Mouse (Mus musculus): Measurements from ENCODE around the gene Rbm33. TPM values are rescaled to one million over a fixed set of nuclear protein-coding genes. Genes with fewer than 3 reads are reported as not detected.

Rbm33 gene
- total RNA-seq, 2 experiments from 2014 or later = 70.5 to 78.4 TPM

DNA sequence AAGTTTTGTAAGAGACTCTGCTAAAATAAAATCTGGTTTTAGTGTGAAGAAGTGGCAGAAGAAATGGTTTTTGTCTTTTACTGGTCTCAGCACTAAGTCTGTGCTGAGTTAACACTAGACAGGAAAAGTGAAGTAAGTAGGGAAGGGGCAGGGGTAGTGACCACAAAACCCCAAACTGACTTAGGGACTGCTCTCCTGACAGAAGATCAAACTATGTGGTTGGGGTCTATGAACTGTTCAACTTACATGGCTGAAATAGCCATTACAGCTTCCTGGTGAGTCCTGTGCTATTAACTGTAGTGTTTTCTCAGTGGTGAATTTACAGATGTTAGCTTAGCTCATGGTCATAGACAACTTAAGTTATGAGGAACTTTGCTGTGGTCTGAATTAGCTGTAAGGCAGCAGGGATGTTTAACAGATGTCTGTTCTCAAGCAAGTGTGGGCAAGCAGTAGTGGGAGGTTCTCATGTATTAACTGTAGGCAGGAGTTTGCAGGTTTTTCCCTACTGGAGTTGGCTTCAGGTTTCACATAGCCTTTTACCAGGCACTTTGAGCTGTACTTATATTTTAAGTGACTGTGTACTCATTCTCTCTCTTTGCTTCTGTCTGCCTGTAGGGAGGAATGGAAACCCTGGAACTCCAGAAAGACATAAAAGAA is 35.1 kb downstream of the Rbm33 start:
- no peak for TF ChIP-seq CTCF (conservative IDR thresholded peaks at IDR 0.05)
- DNase-seq (ENCODE audit: low spot score in 2 of 2) = no peak
- no peak overlapping the region for H3K27ac ChIP-seq
- H3K4me3 ChIP-seq = no peak overlapping the region

DNA sequence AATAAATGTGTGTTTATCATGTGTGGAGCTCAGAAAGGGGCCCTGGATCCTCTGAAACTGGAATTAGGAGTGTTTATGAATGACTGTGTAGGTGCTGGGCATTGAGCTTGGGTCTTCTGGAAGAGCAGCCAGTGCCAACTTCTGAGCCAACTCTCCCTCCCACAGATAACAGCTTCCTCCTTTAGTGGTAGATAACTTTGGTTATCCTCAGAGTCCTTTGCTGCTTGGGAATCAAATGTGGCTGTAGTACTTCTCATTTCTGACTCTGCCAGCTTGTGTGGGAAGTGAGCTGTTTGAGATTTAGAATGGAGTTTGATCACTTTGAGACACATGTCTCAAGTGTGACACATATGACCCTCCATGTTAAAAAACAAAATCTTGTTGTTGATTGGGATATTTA is 38.7 kb downstream of the Rbm33 start:
- H3K27ac ChIP-seq = no peak overlapping the region
- H3K4me3 ChIP-seq = no peak overlapping the region
- no peak for DNase-seq (ENCODE audit: low spot score in 2 of 2)
- no peak for TF ChIP-seq CTCF (conservative IDR thresholded peaks at IDR 0.05)

DNA sequence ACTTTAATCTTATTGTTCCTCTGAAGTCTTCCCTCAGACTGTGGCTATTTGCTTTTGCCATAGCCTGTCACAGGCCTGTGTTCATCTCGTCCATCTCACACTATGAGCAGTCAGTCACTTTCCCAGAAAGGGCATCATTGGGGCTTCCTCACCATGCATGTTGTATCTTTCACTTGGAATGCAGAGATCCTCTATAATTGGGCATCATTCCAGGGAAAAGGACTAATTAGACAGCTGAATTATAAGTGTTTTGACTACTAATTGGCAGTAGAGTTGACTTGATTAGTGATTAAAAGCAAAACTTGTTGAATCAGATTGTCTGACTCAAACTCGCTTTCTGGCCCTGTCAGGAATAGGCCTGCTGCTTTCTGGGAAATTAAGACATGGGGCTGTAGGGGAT is 43.8 kb downstream of the Rbm33 start:
- no peak for TF ChIP-seq CTCF (conservative IDR thresholded peaks at IDR 0.05)
- DNase-seq (ENCODE audit: low spot score in 2 of 2) = no peak
- H3K27ac ChIP-seq = no peak overlapping the region
- no peak overlapping the region for H3K4me3 ChIP-seq

DNA sequence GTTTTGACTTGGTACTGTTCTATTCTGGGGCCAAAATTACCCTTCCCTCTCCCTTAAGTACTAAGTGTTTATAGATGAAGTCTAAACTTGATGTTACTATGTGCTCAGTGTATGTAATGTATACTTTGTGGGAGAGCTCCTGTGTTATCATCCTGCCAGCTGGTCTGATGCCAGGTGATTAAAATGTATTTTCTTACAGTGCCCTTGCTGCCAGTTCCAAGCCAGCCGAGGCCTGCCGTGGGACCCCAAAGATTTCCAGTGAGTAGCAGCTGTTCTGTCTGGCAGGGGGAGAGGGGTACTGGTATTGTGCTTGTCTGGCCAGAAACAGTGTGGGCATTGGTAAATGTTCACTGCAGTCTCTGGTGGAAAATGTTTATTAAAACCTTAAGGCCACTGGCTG is 51.1 kb downstream of the Rbm33 start:
- no peak overlapping the region for H3K27ac ChIP-seq
- no peak for DNase-seq (ENCODE audit: low spot score in 2 of 2)
- no peak for TF ChIP-seq CTCF (conservative IDR thresholded peaks at IDR 0.05)
- no peak overlapping the region for H3K4me3 ChIP-seq

DNA sequence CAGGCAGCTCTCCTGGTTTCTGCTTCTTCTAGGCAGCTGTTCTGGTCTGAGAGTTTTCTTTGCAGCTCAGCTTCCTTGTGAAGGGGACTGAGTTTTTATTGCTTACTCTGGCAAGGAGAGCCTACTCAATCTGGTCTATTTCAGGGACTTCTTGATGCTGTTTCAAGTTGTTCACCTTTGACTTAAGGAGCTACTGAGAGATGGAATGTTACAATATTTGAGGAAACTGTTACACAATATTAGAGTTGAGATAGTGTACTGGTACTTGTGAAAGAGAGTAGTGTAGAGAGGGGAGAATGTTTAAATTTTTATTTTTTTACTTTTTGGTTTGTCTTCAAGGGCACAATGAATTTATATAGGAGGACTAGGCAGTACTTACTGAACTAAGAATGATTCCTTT is 53.9 kb downstream of the Rbm33 start:
- TF ChIP-seq CTCF (conservative IDR thresholded peaks at IDR 0.05) = no peak
- no peak for DNase-seq (ENCODE audit: low spot score in 2 of 2)
- Histone ChIP-seq H3K27ac (no peak overlapping the region), H3K4me3 (no peak overlapping the region)

DNA sequence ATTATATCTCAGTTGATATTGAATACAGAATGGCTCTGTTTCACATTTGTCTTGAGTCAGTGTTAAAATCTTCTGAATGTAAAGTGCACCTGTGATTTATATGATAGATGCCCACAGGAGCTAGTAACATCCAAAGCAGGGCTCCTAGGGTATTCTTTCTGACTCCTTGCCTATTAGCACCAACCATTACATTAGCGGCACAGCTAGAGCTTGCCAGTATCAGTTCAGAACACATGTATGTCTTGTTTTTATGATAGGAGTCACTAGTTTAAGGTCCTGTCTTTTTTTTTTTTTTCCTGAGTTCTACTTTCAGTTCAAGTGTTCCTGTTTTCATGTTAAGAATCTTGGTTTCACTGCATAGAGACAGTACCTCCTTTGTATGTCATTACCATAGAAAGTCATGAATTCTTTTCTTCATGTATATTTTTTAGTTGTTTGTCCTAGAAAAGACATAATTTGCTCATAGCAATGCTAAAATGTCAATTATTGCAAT is 55.3 kb downstream of the Rbm33 start:
- H3K4me3 ChIP-seq = no peak overlapping the region
- no peak for TF ChIP-seq CTCF (conservative IDR thresholded peaks at IDR 0.05)
- no peak for DNase-seq (ENCODE audit: low spot score in 2 of 2)
- H3K27ac ChIP-seq = no peak overlapping the region

DNA sequence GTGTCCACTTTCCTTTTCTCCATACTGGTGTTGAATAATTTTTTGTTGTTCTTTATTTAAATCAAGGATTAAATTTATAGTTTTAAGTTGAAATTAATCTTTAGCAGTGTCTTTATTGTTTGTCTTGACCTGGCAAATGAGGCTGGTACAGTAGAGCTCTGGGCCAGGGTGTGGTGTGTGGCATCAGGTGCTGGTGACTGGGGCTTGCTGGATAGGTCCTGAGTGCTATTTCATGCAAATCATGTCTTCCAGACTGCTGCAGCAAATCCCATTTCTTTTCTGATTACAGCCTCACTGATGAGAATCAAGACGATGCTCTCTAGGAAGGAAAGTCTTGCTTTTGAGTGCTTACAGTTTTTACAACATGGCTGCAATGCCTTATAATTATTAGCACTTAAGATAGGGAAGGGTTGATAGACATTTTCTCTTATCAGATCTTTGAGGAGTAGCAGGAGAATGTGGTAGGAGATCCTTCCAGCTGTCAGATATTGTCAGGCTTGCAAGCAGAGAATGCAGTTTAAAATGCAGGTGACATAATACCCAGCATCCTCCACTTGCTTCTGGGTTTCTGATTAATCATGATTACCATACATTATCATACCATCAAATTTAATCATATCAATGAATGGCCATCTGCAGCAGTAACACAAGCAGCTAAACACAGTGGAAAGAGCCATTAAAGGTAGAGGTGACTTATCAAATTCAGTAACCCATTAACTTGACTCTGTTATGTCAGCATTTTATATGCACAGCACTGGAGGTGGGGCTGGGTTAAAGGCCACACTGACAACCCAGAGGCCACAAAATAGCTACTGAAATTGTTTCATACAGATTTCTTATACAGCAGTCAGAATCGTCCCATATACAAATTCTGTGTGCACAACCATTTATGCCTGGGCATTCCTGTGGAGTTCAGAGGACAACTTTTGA is 56.8 kb downstream of the Rbm33 start:
- no peak for DNase-seq (ENCODE audit: low spot score in 2 of 2)
- TF ChIP-seq CTCF (conservative IDR thresholded peaks at IDR 0.05) = no peak
- Histone ChIP-seq H3K27ac (no peak overlapping the region), H3K4me3 (no peak overlapping the region)

DNA sequence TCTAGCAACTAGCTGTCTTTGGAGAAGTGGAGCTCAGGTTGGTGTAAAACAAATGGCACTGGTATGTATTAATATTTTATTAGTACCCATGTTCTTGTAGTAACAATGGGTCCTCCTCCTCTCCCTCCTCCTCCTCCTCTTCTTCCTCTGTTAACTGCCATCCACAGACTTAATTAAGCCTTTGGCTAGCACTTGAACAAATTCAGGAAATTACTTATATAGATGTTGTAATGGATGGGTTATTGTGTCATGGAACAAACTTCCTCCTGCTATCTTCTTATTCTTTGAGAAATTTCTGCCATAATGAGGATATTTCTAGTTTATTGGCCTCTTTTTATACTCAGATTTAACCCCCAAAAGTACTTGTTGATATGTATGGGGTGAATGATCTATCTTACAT is 60.4 kb downstream of the Rbm33 start:
- DNase-seq (ENCODE audit: low spot score in 2 of 2) = no peak
- TF ChIP-seq CTCF (conservative IDR thresholded peaks at IDR 0.05) = no peak
- H3K4me3 ChIP-seq = no peak overlapping the region
- H3K27ac ChIP-seq = no peak overlapping the region

DNA sequence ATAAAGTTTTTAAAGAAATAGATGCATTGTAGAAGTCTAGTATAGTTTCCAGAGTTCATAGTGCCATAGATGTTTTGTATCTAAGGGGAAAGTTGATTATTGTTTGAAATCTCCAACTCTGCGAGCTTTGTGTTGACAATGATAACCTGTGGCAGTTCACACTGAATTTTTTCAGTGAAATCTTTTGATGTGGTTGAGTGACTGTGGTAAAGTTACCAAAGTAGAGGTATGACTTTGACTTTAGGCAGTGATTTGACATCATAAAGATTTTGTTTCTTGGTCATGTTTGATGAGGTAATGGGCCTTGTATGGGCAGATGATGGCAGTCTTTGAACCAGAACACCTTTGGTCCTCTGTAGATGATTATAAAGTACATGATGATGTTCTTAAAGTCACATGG is 65.4 kb downstream of the Rbm33 start:
- no peak overlapping the region for H3K27ac ChIP-seq
- DNase-seq (ENCODE audit: low spot score in 2 of 2) = no peak
- TF ChIP-seq CTCF (conservative IDR thresholded peaks at IDR 0.05) = no peak
- H3K4me3 ChIP-seq = no peak overlapping the region

DNA sequence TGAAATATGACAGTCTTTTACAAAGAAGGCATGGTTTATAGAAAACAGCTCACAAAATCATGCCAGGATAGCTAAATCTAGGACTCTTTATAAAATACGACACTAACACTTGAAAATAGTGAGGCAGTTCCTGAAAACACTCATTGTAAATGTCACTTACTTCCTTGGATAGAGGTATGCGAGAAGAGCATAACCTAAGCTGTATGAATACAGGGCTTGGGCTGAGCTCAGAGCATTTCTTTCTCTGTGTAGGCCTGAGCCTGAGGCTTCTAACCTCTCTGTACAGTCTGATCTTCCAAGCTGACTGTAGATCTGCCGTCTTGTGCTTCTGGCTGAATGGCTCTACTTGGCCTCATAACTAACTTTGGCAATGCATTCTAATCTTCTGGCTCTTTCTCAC is 69.9 kb downstream of the Rbm33 start:
- Histone ChIP-seq H3K4me3 (no peak overlapping the region), H3K27ac (no peak overlapping the region)
- no peak for TF ChIP-seq CTCF (conservative IDR thresholded peaks at IDR 0.05)
- no peak for DNase-seq (ENCODE audit: low spot score in 2 of 2)

DNA sequence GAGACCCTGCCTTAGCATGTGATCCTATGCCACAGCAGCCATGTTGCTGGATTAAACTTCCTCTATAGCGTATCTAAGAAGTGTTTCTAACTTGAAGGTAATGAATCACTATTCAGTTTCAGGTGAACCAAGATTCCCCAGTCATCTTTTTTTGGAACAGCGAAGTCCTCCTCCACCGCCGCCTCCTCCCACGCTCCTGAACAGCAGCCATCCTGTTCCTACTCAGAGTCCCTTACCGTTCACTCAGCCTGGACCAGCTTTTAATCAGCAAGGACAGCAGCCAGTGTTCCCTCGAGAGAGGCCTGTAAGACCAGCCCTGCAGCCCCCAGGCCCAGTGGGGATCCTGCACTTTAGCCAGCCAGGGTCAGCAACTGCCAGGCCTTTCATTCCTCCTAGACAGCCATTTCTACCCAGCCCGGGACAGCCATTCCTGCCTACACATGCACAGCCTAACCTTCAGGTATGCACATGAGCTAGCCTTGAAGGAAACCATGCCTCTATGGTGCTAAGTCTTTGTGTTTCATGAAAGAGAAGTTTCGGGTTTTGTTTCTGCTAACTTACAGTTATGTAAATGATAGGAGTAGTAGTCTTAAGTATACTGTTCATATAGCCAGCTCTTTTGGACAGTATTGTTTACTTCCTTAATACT is 70.7 kb downstream of the Rbm33 start:
- Histone ChIP-seq H3K27ac (no peak overlapping the region), H3K4me3 (no peak overlapping the region)
- no peak for DNase-seq (ENCODE audit: low spot score in 2 of 2)
- no peak for TF ChIP-seq CTCF (conservative IDR thresholded peaks at IDR 0.05)

DNA sequence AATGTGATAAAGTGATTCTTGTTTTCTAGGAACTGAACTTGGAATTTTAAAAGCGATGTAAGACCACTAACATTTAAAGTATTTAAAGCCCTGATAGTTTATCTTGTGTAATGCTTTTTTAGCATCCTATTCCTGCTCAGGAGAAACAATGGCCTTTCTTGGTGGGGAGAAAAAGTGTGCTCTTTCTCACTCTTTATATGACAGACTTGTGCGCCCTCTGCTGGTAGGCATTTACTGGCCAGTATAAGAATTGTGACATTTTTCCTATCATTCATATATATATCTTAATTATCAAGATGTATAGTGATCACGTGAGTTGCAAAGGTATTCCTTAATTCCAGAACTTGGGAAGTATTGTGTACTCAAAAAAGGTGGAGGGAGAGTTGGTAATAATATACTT is 71.3 kb downstream of the Rbm33 start:
- H3K4me3 ChIP-seq = no peak overlapping the region
- peak; percentile 95 for TF ChIP-seq CTCF (conservative IDR thresholded peaks at IDR 0.05)
- DNase-seq (ENCODE audit: low spot score in 2 of 2) = peak; percentile 45 to 68
- no peak overlapping the region for H3K27ac ChIP-seq

DNA sequence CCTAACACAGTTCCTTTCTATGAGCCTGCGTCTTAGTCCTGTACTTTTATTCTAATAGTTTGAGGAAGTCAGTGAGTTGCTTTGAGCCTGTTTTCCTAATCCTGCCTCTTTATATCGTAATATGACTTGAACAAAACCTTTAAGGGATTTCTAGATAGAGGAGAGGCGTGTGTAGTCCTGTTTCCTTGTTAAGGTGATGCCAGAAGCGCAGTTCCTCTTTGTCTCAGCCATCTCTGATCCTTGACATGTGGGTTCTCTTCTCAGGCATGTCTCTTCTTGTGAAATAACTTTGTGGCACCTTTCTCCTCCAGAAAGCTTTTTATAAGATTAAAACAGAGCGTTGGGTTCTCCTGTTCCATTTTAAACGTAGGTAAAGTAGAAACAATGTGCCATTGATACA is 73.3 kb downstream of the Rbm33 start:
- no peak for DNase-seq (ENCODE audit: low spot score in 2 of 2)
- H3K4me3 ChIP-seq = no peak overlapping the region
- H3K27ac ChIP-seq = no peak overlapping the region
- TF ChIP-seq CTCF (conservative IDR thresholded peaks at IDR 0.05) = no peak

Data from layer of hippocampus, adult 2 months (tissue).